10 mouse cellular contexts compared by ENCODE assay signal in genomic region chr14:120337731-120338462, GRCm38 (mm10).
DNase-seq lines count a peak whose midpoint lies in the region; ATAC-seq lines count a peak whose summit lies in the region.
"Had no signal": no experiment of that assay in that cellular context is flagged by ENCODE, and none has a peak within 500 bp of the region (broad histone marks: within the 10 kb centered on the region; RNA-seq: fewer than 3 reads in every experiment).

No protein-coding gene starts in this region.

- DNase-seq in forebrain, embryonic 11.5 days (ENCODE audit: low spot score) = no peak
- DNase-seq in kidney, postnatal 14 days = no peak
- peak; percentile 47 for DNase-seq in lung, postnatal 10 days
- DNase-seq in layer of hippocampus, postnatal 14 days (ENCODE audit: low spot score in 2 of 2) = no peak
- DNase-seq in cerebellum, postnatal 36 days = no peak
- DNase-seq: cerebellum, adult 18-20 months had no signal

- no peaks in the 10 kb centered on the region for H3K9me3 ChIP-seq in forebrain, embryonic 11.5 days (ENCODE audit: control insufficient read depth, low read length)
- no peaks in the 10 kb centered on the region for H3K9me3 ChIP-seq in forebrain, embryonic 12.5 days
- no peaks in the 10 kb centered on the region for H3K9me3 ChIP-seq in kidney, embryonic 16.5 days (ENCODE audit: low read length)

- H3K4me1 ChIP-seq in forebrain, embryonic 11.5 days (replicated peaks; ENCODE audit: control insufficient read depth, insufficient read depth, low read length) = peaks cover 12% of the 10 kb centered on the region
- H3K4me1 ChIP-seq in forebrain, embryonic 12.5 days = peaks cover 25% of the 10 kb centered on the region
- peaks cover 56% of the 10 kb centered on the region for H3K4me1 ChIP-seq in kidney, embryonic 16.5 days (ENCODE audit: insufficient read depth, low read length)
- H3K4me1 ChIP-seq in brown adipose tissue, adult 24 weeks (ENCODE audit: control insufficient read depth, insufficient read depth, insufficient read length, low read length) = peaks cover 47% of the 10 kb centered on the region

- H3K27ac ChIP-seq in forebrain, embryonic 11.5 days (ENCODE audit: low read depth, low read length) = no peak overlapping the region
- H3K27ac ChIP-seq in forebrain, embryonic 12.5 days = no peak overlapping the region
- H3K27ac ChIP-seq in kidney, embryonic 16.5 days (ENCODE audit: low read length) = peak overlapping the region; percentile 76
- H3K27ac ChIP-seq in brown adipose tissue, adult 24 weeks (replicated peaks; ENCODE audit: low read depth, low read length) = peak overlapping the region; percentile 96
- H3K27ac ChIP-seq: liver, embryonic 14.5 days had no signal

- 38% methylated on average over 7 of the region's 7 CpGs for WGBS in forebrain, embryonic 11.5 days
- 32% methylated on average over 7 of the region's 7 CpGs for WGBS in forebrain, embryonic 12.5 days
- 44% methylated on average over 7 of the region's 7 CpGs for WGBS in kidney, embryonic 16.5 days

- H3K27me3 ChIP-seq in forebrain, embryonic 11.5 days (ENCODE audit: control insufficient read depth, insufficient read depth, low read length) = no peaks in the 10 kb centered on the region
- no peaks in the 10 kb centered on the region for H3K27me3 ChIP-seq in forebrain, embryonic 12.5 days
- H3K27me3 ChIP-seq in kidney, embryonic 16.5 days (ENCODE audit: insufficient read depth, low read length) = no peaks in the 10 kb centered on the region

- no peaks in the 10 kb centered on the region for H3K36me3 ChIP-seq in forebrain, embryonic 11.5 days (ENCODE audit: control insufficient read depth, insufficient read depth, low read length)
- H3K36me3 ChIP-seq in forebrain, embryonic 12.5 days (replicated peaks) = no peaks in the 10 kb centered on the region
- no peaks in the 10 kb centered on the region for H3K36me3 ChIP-seq in kidney, embryonic 16.5 days (ENCODE audit: insufficient read depth, low read length)

- no peak overlapping the region for H3K4me3 ChIP-seq in forebrain, embryonic 11.5 days (ENCODE audit: low read depth, low read length)
- no peak overlapping the region for H3K4me3 ChIP-seq in forebrain, embryonic 12.5 days (replicated peaks)
- H3K4me3 ChIP-seq in kidney, embryonic 16.5 days (ENCODE audit: low read length) = no peak overlapping the region
- H3K4me3 ChIP-seq in brown adipose tissue, adult 24 weeks (ENCODE audit: insufficient read depth, low read depth, low read length) = no peak overlapping the region

- ATAC-seq in forebrain, embryonic 11.5 days (replicated peaks; ENCODE audit: low FRiP score) = peak; percentile 34; the same call in 1 of the 2 replicates
- ATAC-seq in forebrain, embryonic 12.5 days (ENCODE audit: low FRiP score) = no peak
- ATAC-seq in kidney, embryonic 16.5 days (ENCODE audit: low FRiP score, low TSS enrichment) = no peak

- H3K9ac ChIP-seq in forebrain, embryonic 11.5 days (ENCODE audit: low read length) = no peak overlapping the region
- H3K9ac ChIP-seq in forebrain, embryonic 12.5 days = no peak overlapping the region
- H3K9ac ChIP-seq in kidney, embryonic 16.5 days (replicated peaks; ENCODE audit: low read length) = no peak overlapping the region
- H3K9ac ChIP-seq: liver, embryonic 14.5 days had no signal

- H3K4me2 ChIP-seq in forebrain, embryonic 11.5 days (ENCODE audit: low read depth, low read length, severe bottlenecking) = no peak overlapping the region
- H3K4me2 ChIP-seq in forebrain, embryonic 12.5 days = no peak overlapping the region; the same call in 1 of the 2 replicates
- no peak overlapping the region; the same call in 1 of the 2 replicates for H3K4me2 ChIP-seq in kidney, embryonic 16.5 days (replicated peaks; ENCODE audit: low read depth, low read length)

Comparison
In these comparisons a context has a peak if more than half of its experiments do, and no peak if none do; other contexts are left out.
1. H3K27ac ChIP-seq: peak in kidney, embryonic 16.5 days (single experiment) and brown adipose tissue, adult 24 weeks (single experiment); none in forebrain, embryonic 11.5 days (single experiment) and forebrain, embryonic 12.5 days (single experiment).